Mouse (Mus musculus): Measurements from ENCODE around the gene Dixdc1. TPM values are rescaled to one million over a fixed set of nuclear protein-coding genes. Genes with fewer than 3 reads are reported as not detected.
A peak's percentile ranks its signal among the peaks of the same experiment; 100 is the strongest.

The Dixdc1 gene
- polyA plus RNA-seq (2016; fragmentation: Nextera tagmentation; extraction: Ambion mirVana), result 18.2 and 18.6 TPM in 2 replicates

- H3K9ac ChIP-seq, result no peak within 1 kb of the TSS
- no peaks in the 10 kb centered on the region for H3K9me3 ChIP-seq
- H3K4me2 ChIP-seq, result peak within 1 kb of the TSS; percentile 59
- H3K27me3 ChIP-seq, result no peaks in the 10 kb centered on the region
- no peak within 1 kb of the TSS for H3K27ac ChIP-seq
- peak within 1 kb of the TSS; percentile 34 for H3K4me3 ChIP-seq (replicated peaks)
- no peaks in the 10 kb centered on the region for H3K36me3 ChIP-seq (replicated peaks)
- 14% methylated on average over 36 of the region's 36 CpGs for WGBS
- H3K4me1 ChIP-seq, result peaks cover 14% of the 10 kb centered on the region
- peak; percentile 96 for ATAC-seq (ENCODE audit: low FRiP score)
Measured at GRCm38 (mm10) chr9:50738914-50739870, at the start of gene Dixdc1. Gene Dixdc1 (minus strand): TSS chr9:50739517.

- 66% methylated on average over 2 of the region's 2 CpGs for WGBS
- no peaks in the 10 kb centered on the region for H3K4me1 ChIP-seq
- ATAC-seq (ENCODE audit: low FRiP score), result no peak
- peaks cover 82% of the 10 kb centered on the region for H3K36me3 ChIP-seq (replicated peaks)
- H3K9me3 ChIP-seq, result no peaks in the 10 kb centered on the region
- H3K4me3 ChIP-seq (replicated peaks), result no peak overlapping the region
- no peak overlapping the region for H3K9ac ChIP-seq
- H3K27me3 ChIP-seq, result no peaks in the 10 kb centered on the region
- H3K27ac ChIP-seq, result no peak overlapping the region
- H3K4me2 ChIP-seq, result no peak overlapping the region
Measured at GRCm38 (mm10) chr9:50782155-50782554, 42.8 kb upstream of the Dixdc1 start.

GRCm38 (mm10) chr9:50776162-50776760, 36.9 kb upstream of the Dixdc1 start:
- WGBS, result 65% methylated on average over 11 of the region's 11 CpGs
- Histone ChIP-seq H3K36me3 (replicated peaks) (peaks cover 27% of the 10 kb centered on the region), H3K9ac (peak overlapping the region; percentile 91), H3K9me3 (no peaks in the 10 kb centered on the region), H3K4me1 (peaks cover 20% of the 10 kb centered on the region), H3K4me2 (peak overlapping the region; percentile 87), H3K27me3 (no peaks in the 10 kb centered on the region), H3K27ac (no peak overlapping the region), H3K4me3 (replicated peaks) (peak overlapping the region; percentile 94)
- ATAC-seq (ENCODE audit: low FRiP score), result no peak

- Histone ChIP-seq H3K4me3 (replicated peaks) (peak overlapping the region; percentile 94), H3K9ac (peak overlapping the region; percentile 91), H3K36me3 (replicated peaks) (peaks cover 23% of the 10 kb centered on the region), H3K4me2 (peak overlapping the region; percentile 87), H3K27ac (peak overlapping the region; percentile 87), H3K4me1 (peaks cover 20% of the 10 kb centered on the region), H3K9me3 (no peaks in the 10 kb centered on the region), H3K27me3 (no peaks in the 10 kb centered on the region)
- peak; percentile 50 for ATAC-seq (ENCODE audit: low FRiP score)
- WGBS, result under 1% methylated on average over 30 of the region's 30 CpGs
Measured at GRCm38 (mm10) chr9:50775662-50776126, 36.4 kb upstream of the Dixdc1 start.

- H3K36me3 ChIP-seq (replicated peaks), result peaks cover 18% of the 10 kb centered on the region
- peaks cover 20% of the 10 kb centered on the region for H3K4me1 ChIP-seq
- peak within 1 kb of the TSS; percentile 94 for H3K4me3 ChIP-seq (replicated peaks)
- peak within 1 kb of the TSS; percentile 91 for H3K9ac ChIP-seq
- peak; percentile 87 for ATAC-seq (ENCODE audit: low FRiP score)
- WGBS, result under 1% methylated on average over 42 of the region's 51 CpGs
- no peaks in the 10 kb centered on the region for H3K9me3 ChIP-seq
- peak within 1 kb of the TSS; percentile 87 for H3K27ac ChIP-seq
- H3K4me2 ChIP-seq, result peak within 1 kb of the TSS; percentile 87
- no peaks in the 10 kb centered on the region for H3K27me3 ChIP-seq
Measured at GRCm38 (mm10) chr9:50774991-50775612, 35.8 kb upstream of the Dixdc1 start, which contains the start of the genes Alg9 and 1110032A03Rik. Gene Alg9 (plus strand): TSS chr9:50775019. Gene 1110032A03Rik (minus strand): TSS chr9:50775520.

- H3K4me2 ChIP-seq, result peak overlapping the region; percentile 87; the same call in 1 of the 2 replicates
- peaks cover 8% of the 10 kb centered on the region for H3K36me3 ChIP-seq (replicated peaks)
- no peak overlapping the region for H3K4me3 ChIP-seq (replicated peaks)
- no peak for ATAC-seq (ENCODE audit: low FRiP score)
- H3K27ac ChIP-seq, result no peak overlapping the region
- H3K9me3 ChIP-seq, result no peaks in the 10 kb centered on the region
- no peaks in the 10 kb centered on the region for H3K27me3 ChIP-seq
- H3K4me1 ChIP-seq, result peaks cover 26% of the 10 kb centered on the region
- H3K9ac ChIP-seq, result no peak overlapping the region
- WGBS, result 83% methylated on average over 4 of the region's 4 CpGs
Measured at GRCm38 (mm10) chr9:50774026-50774462, 34.7 kb upstream of the Dixdc1 start.

- WGBS, result 76% methylated on average over 2 of the region's 2 CpGs
- H3K4me1 ChIP-seq, result peaks cover 24% of the 10 kb centered on the region
Measured at GRCm38 (mm10) chr9:50770011-50770410, 30.7 kb upstream of the Dixdc1 start.

GRCm38 (mm10) chr9:50768107-50769002, 29.0 kb upstream of the Dixdc1 start, which contains the start of gene Fdxacb1:
Gene Fdxacb1 (plus strand): TSS chr9:50768236.
- no peaks in the 10 kb centered on the region for H3K9me3 ChIP-seq
- peak within 1 kb of the TSS; percentile 71 for H3K9ac ChIP-seq
- H3K27ac ChIP-seq, result peak within 1 kb of the TSS; percentile 89
- WGBS, result 5% methylated on average over 59 of the region's 59 CpGs
- H3K4me2 ChIP-seq, result peak within 1 kb of the TSS; percentile 69
- H3K4me3 ChIP-seq (replicated peaks), result peak within 1 kb of the TSS; percentile 61
- H3K36me3 ChIP-seq (replicated peaks), result no peaks in the 10 kb centered on the region
- no peaks in the 10 kb centered on the region for H3K27me3 ChIP-seq
- peaks cover 13% of the 10 kb centered on the region for H3K4me1 ChIP-seq
- ATAC-seq (ENCODE audit: low FRiP score), result peak; percentile 96

More at GRCm38 (mm10) chr9:50770011-50770410, 30.7 kb upstream of the Dixdc1 start:
- Histone ChIP-seq H3K9ac (no peak overlapping the region), H3K4me3 (replicated peaks) (no peak overlapping the region), H3K27me3 (no peaks in the 10 kb centered on the region), H3K4me2 (no peak overlapping the region), H3K9me3 (no peaks in the 10 kb centered on the region), H3K27ac (no peak overlapping the region), H3K36me3 (replicated peaks) (no peaks in the 10 kb centered on the region)
- ATAC-seq (ENCODE audit: low FRiP score), result no peak

GRCm38 (mm10) chr9:50767531-50768106, 28.3 kb upstream of the Dixdc1 start:
- peak overlapping the region; percentile 71 for H3K9ac ChIP-seq
- H3K36me3 ChIP-seq (replicated peaks), result no peaks in the 10 kb centered on the region
- H3K27me3 ChIP-seq, result no peaks in the 10 kb centered on the region
- peak; percentile 34 for ATAC-seq (ENCODE audit: low FRiP score)
- no peaks in the 10 kb centered on the region for H3K9me3 ChIP-seq
- 5% methylated on average over 17 of the region's 17 CpGs for WGBS
- H3K4me1 ChIP-seq, result peaks cover 13% of the 10 kb centered on the region
- peak overlapping the region; percentile 61 for H3K4me3 ChIP-seq (replicated peaks)
- peak overlapping the region; percentile 89 for H3K27ac ChIP-seq
- H3K4me2 ChIP-seq, result peak overlapping the region; percentile 69

- Histone ChIP-seq H3K9me3 (no peaks in the 10 kb centered on the region), H3K4me3 (replicated peaks) (no peak overlapping the region), H3K4me1 (peaks cover 5% of the 10 kb centered on the region; the same call in 1 of the 2 replicates), H3K27me3 (0 out of 2 replicates have a peak, but pooled peaks cover 5% of the 10 kb centered on the region), H3K4me2 (no peak overlapping the region), H3K36me3 (replicated peaks) (no peaks in the 10 kb centered on the region), H3K27ac (no peak overlapping the region), H3K9ac (no peak overlapping the region)
- WGBS, result 84% methylated on average over 1 of the region's 1 CpGs
- ATAC-seq (ENCODE audit: low FRiP score), result no peak
Measured at GRCm38 (mm10) chr9:50763331-50763730, 24.0 kb upstream of the Dixdc1 start.
